Comparison of ENCODE assay signal across 8 mouse cellular contexts in genomic region chr7:13053961-13054286, GRCm38 (mm10). TPM values are rescaled to one million over a fixed set of nuclear protein-coding genes. Genes with fewer than 3 reads are reported as not detected.
DNase-seq lines count a peak whose midpoint lies in the region; ATAC-seq lines count a peak whose summit lies in the region.
"Had no signal": no experiment of that assay in that cellular context is flagged by ENCODE, and none has a peak within 500 bp of the region (broad histone marks: within the 10 kb centered on the region; RNA-seq: fewer than 3 reads in every experiment).

No protein-coding gene starts in this region.

- H3K4me1 ChIP-seq in neural tube, embryonic 11.5 days (ENCODE audit: control insufficient read depth, insufficient read depth, low read length): no peaks in the 10 kb centered on the region
- H3K4me1 ChIP-seq in forebrain, embryonic 14.5 days (ENCODE audit: control insufficient read depth, insufficient read depth, low read length): peaks cover 4% of the 10 kb centered on the region; the same call in 1 of the 2 replicates
- peaks cover 16% of the 10 kb centered on the region for H3K4me1 ChIP-seq in liver, embryonic 12.5 days
- H3K4me1 ChIP-seq in stomach, embryonic 16.5 days (ENCODE audit: control insufficient read depth, insufficient read depth, low read length): peaks cover 4% of the 10 kb centered on the region; the same call in 1 of the 2 replicates

- peak overlapping the region; percentile 39 for H3K4me2 ChIP-seq in neural tube, embryonic 11.5 days (ENCODE audit: low read depth)
- peak overlapping the region; percentile 57 for H3K4me2 ChIP-seq in forebrain, embryonic 14.5 days (ENCODE audit: low read length)
- H3K4me2 ChIP-seq in liver, embryonic 12.5 days: peak overlapping the region; percentile 79
- peak overlapping the region; percentile 66 for H3K4me2 ChIP-seq in stomach, embryonic 16.5 days (ENCODE audit: low read depth, low read length)

- H3K27ac ChIP-seq in neural tube, embryonic 11.5 days (ENCODE audit: low read depth, low read length): no peak overlapping the region
- peak overlapping the region; percentile 96 for H3K27ac ChIP-seq in forebrain, embryonic 14.5 days (ENCODE audit: low read depth, low read length)
- H3K27ac ChIP-seq in liver, embryonic 12.5 days: no peak overlapping the region
- peak overlapping the region; percentile 80 for H3K27ac ChIP-seq in stomach, embryonic 16.5 days (ENCODE audit: low read length)

- H3K27me3 ChIP-seq in neural tube, embryonic 11.5 days (ENCODE audit: control insufficient read depth, insufficient read depth, low read length): no peaks in the 10 kb centered on the region
- H3K27me3 ChIP-seq in forebrain, embryonic 14.5 days (replicated peaks; ENCODE audit: control insufficient read depth, insufficient read depth, low read length): no peaks in the 10 kb centered on the region
- no peaks in the 10 kb centered on the region; the same call in 1 of the 2 replicates for H3K27me3 ChIP-seq in liver, embryonic 12.5 days (replicated peaks)
- no peaks in the 10 kb centered on the region for H3K27me3 ChIP-seq in stomach, embryonic 16.5 days (ENCODE audit: control insufficient read depth, insufficient read depth, low read length)

- peak overlapping the region; percentile 49 for H3K9ac ChIP-seq in neural tube, embryonic 11.5 days (ENCODE audit: low read length)
- H3K9ac ChIP-seq in forebrain, embryonic 14.5 days (ENCODE audit: low read length): peak overlapping the region; percentile 70
- peak overlapping the region; percentile 67 for H3K9ac ChIP-seq in liver, embryonic 12.5 days
- H3K9ac ChIP-seq in stomach, embryonic 16.5 days (ENCODE audit: low read length): peak overlapping the region; percentile 81

- H3K36me3 ChIP-seq in neural tube, embryonic 11.5 days (ENCODE audit: control insufficient read depth, insufficient read depth, low read length): no peaks in the 10 kb centered on the region
- H3K36me3 ChIP-seq in forebrain, embryonic 14.5 days (ENCODE audit: control insufficient read depth, insufficient read depth, low read length): 0 out of 2 replicates have a peak, but pooled peaks cover 2% of the 10 kb centered on the region
- no peaks in the 10 kb centered on the region for H3K36me3 ChIP-seq in liver, embryonic 12.5 days
- H3K36me3 ChIP-seq in stomach, embryonic 16.5 days (ENCODE audit: control insufficient read depth, insufficient read depth, low read length): no peaks in the 10 kb centered on the region

- no peaks in the 10 kb centered on the region for H3K9me3 ChIP-seq in neural tube, embryonic 11.5 days (ENCODE audit: control insufficient read depth, low read length)
- H3K9me3 ChIP-seq in forebrain, embryonic 14.5 days (replicated peaks; ENCODE audit: control insufficient read depth, low read length): no peaks in the 10 kb centered on the region
- no peaks in the 10 kb centered on the region for H3K9me3 ChIP-seq in liver, embryonic 12.5 days (replicated peaks)
- H3K9me3 ChIP-seq in stomach, embryonic 16.5 days (replicated peaks; ENCODE audit: control insufficient read depth, low read length): no peaks in the 10 kb centered on the region

- no peak for ATAC-seq in neural tube, embryonic 11.5 days (ENCODE audit: insufficient read depth, low FRiP score, low TSS enrichment)
- no peak for ATAC-seq in forebrain, embryonic 14.5 days
- ATAC-seq in liver, embryonic 12.5 days: no peak
- no peak for ATAC-seq in stomach, embryonic 16.5 days (ENCODE audit: insufficient read depth, low FRiP score)

- DNase-seq in neural tube, embryonic 11.5 days (ENCODE audit: low spot score): no peak
- DNase-seq in neural tube, embryonic 10.5 days (ENCODE audit: extremely low spot score, low spot score): no peak
- DNase-seq in forebrain, embryonic 14.5 days (ENCODE audit: low spot score): no peak
- no peak for DNase-seq in T-cell, adult 2 months (ENCODE audit: low spot score)
- DNase-seq in layer of hippocampus, postnatal 10 days (ENCODE audit: low spot score in 2 of 2): no peak

- peak overlapping the region; percentile 49 for H3K4me3 ChIP-seq in neural tube, embryonic 11.5 days (ENCODE audit: low read depth, low read length)
- H3K4me3 ChIP-seq in forebrain, embryonic 14.5 days (ENCODE audit: low read depth, low read length): peak overlapping the region; percentile 52
- peak overlapping the region; percentile 62 for H3K4me3 ChIP-seq in liver, embryonic 12.5 days
- peak overlapping the region; percentile 62 for H3K4me3 ChIP-seq in stomach, embryonic 16.5 days (replicated peaks; ENCODE audit: low read length)

- 3% methylated on average over 15 of the region's 15 CpGs for WGBS in neural tube, embryonic 11.5 days
- WGBS in forebrain, embryonic 14.5 days: 2% methylated on average over 15 of the region's 15 CpGs
- 6% methylated on average over 15 of the region's 15 CpGs for WGBS in liver, embryonic 12.5 days (ENCODE audit: insufficient replicate concordance)
- WGBS in stomach, embryonic 16.5 days: 2% methylated on average over 15 of the region's 15 CpGs

RNA-seq across cellular contexts. Expression of gene Mzf1, which starts 0.6 kb away (rescaled TPM):
- 1.7 and 2.2 TPM in 2 replicates for polyA plus RNA-seq in neural tube, embryonic 11.5 days (2014; fragmentation: Nextera tagmentation; extraction: Ambion mirVana)
- polyA plus RNA-seq in forebrain, embryonic 14.5 days (2014; fragmentation: Nextera tagmentation; extraction: Ambion mirVana): 4.0 and 6.3 TPM in 2 replicates
- 0.77 and 1.4 TPM in 2 replicates for polyA plus RNA-seq in liver, embryonic 12.5 days (2016; fragmentation: Nextera tagmentation; extraction: Ambion mirVana)
- 2.5 and 2.7 TPM in 2 replicates for polyA plus RNA-seq in stomach, embryonic 16.5 days (2015; fragmentation: Nextera tagmentation; extraction: Ambion mirVana)
- 10 to 100 TPM; 14.3 to 17.7 TPM for total RNA-seq in layer of hippocampus, postnatal 10 days (2021)

RNA-seq across cellular contexts. Expression of gene Ube2m, which starts 15.8 kb away (rescaled TPM):
- 189 and 194 TPM in 2 replicates for polyA plus RNA-seq in neural tube, embryonic 11.5 days (2014; fragmentation: Nextera tagmentation; extraction: Ambion mirVana)
- polyA plus RNA-seq in forebrain, embryonic 14.5 days (2014; fragmentation: Nextera tagmentation; extraction: Ambion mirVana): 73.4 and 77.9 TPM in 2 replicates
- 145 and 148 TPM in 2 replicates for polyA plus RNA-seq in liver, embryonic 12.5 days (2016; fragmentation: Nextera tagmentation; extraction: Ambion mirVana)
- polyA plus RNA-seq in stomach, embryonic 16.5 days (2015; fragmentation: Nextera tagmentation; extraction: Ambion mirVana): 21.4 and 22.1 TPM in 2 replicates
- total RNA-seq in layer of hippocampus, postnatal 10 days (2021): 100 to 1,000 TPM; 198 to 220 TPM

RNA-seq across cellular contexts. Expression of gene Chmp2a, which starts 19.3 kb away (rescaled TPM):
- 120 and 126 TPM in 2 replicates for polyA plus RNA-seq in neural tube, embryonic 11.5 days (2014; fragmentation: Nextera tagmentation; extraction: Ambion mirVana)
- 189 and 215 TPM in 2 replicates for polyA plus RNA-seq in forebrain, embryonic 14.5 days (2014; fragmentation: Nextera tagmentation; extraction: Ambion mirVana)
- 133 and 134 TPM in 2 replicates for polyA plus RNA-seq in liver, embryonic 12.5 days (2016; fragmentation: Nextera tagmentation; extraction: Ambion mirVana)
- 189 and 190 TPM in 2 replicates for polyA plus RNA-seq in stomach, embryonic 16.5 days (2015; fragmentation: Nextera tagmentation; extraction: Ambion mirVana)
- 100 to 1,000 TPM; 133 to 151 TPM for total RNA-seq in layer of hippocampus, postnatal 10 days (2021)

RNA-seq across cellular contexts. Expression of gene Vmn1r85, which starts 41.0 kb away (rescaled TPM):
- not detected in 2 replicates for polyA plus RNA-seq in neural tube, embryonic 11.5 days (2014; fragmentation: Nextera tagmentation; extraction: Ambion mirVana)
- polyA plus RNA-seq in forebrain, embryonic 14.5 days (2014; fragmentation: Nextera tagmentation; extraction: Ambion mirVana): 0.04 and 0.06 TPM in 2 replicates
- not detected in 2 replicates for polyA plus RNA-seq in liver, embryonic 12.5 days (2016; fragmentation: Nextera tagmentation; extraction: Ambion mirVana)
- not detected in 2 replicates for polyA plus RNA-seq in stomach, embryonic 16.5 days (2015; fragmentation: Nextera tagmentation; extraction: Ambion mirVana)
- total RNA-seq in layer of hippocampus, postnatal 10 days (2021): not detected
- total RNA-seq: left cerebral cortex, postnatal 25 days had no signal

RNA-seq across cellular contexts. Expression of gene Zbtb45, which starts 44.1 kb away (rescaled TPM):
- 30.7 and 33.5 TPM in 2 replicates for polyA plus RNA-seq in neural tube, embryonic 11.5 days (2014; fragmentation: Nextera tagmentation; extraction: Ambion mirVana)
- polyA plus RNA-seq in forebrain, embryonic 14.5 days (2014; fragmentation: Nextera tagmentation; extraction: Ambion mirVana): 34.7 and 41.1 TPM in 2 replicates
- polyA plus RNA-seq in liver, embryonic 12.5 days (2016; fragmentation: Nextera tagmentation; extraction: Ambion mirVana): 16.2 and 20.0 TPM in 2 replicates
- 18.4 and 20.2 TPM in 2 replicates for polyA plus RNA-seq in stomach, embryonic 16.5 days (2015; fragmentation: Nextera tagmentation; extraction: Ambion mirVana)
- total RNA-seq in layer of hippocampus, postnatal 10 days (2021): 10 to 100 TPM; 25.8 to 27.3 TPM

Comparison
In these comparisons a context has a peak if more than half of its experiments do, and no peak if none do; other contexts are left out.
1. H3K27ac ChIP-seq: peak in forebrain, embryonic 14.5 days (single experiment) and stomach, embryonic 16.5 days (single experiment); none in neural tube, embryonic 11.5 days (single experiment) and liver, embryonic 12.5 days (single experiment).
2. Peak in every context shown above with its lines, with median percentiles within 50 percentile points of each other: H3K4me2 ChIP-seq, H3K4me3 ChIP-seq and H3K9ac ChIP-seq.